Mouse (Mus musculus): ENCODE data around the gene Gm10197.

GRCm38 (mm10) chr19:53375816-53376215 lies 4.2 kb upstream of the Gm10197 start:
- TF ChIP-seq CTCF (IDR thresholded peaks at IDR 0.05; ENCODE audit: borderline replicate concordance, insufficient read depth, low read length) (no peak), POLR2A (IDR thresholded peaks at IDR 0.05; ENCODE audit: low read depth, low read length) (no peak)
